Mouse (Mus musculus): ENCODE results near the gene Gpx6.
A peak's percentile ranks its signal among the peaks of the same experiment; 100 is the strongest.

Gpx6 gene

DNA sequence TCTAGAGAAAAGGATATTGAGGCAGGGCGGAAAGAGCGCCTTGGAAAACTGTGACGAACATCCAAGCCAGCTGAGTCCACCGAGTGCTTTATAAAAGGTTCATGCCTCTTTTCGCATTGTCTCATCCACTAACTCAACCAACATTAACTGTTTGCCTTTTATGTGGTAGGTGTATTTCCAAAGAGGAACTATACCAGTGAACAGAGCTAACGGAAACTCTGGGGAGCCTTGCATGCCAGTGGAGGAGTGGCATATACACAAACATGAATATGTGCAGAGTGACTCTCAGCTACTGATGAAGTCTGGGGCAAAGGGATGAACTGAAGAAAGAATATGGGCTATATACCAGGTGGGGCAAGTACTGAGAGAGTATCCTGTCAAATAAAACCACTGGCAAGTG lies 11.5 kb downstream of the Gpx6 start:
- DNase-seq (ENCODE audit: low read depth, low spot score) = no peak

DNA sequence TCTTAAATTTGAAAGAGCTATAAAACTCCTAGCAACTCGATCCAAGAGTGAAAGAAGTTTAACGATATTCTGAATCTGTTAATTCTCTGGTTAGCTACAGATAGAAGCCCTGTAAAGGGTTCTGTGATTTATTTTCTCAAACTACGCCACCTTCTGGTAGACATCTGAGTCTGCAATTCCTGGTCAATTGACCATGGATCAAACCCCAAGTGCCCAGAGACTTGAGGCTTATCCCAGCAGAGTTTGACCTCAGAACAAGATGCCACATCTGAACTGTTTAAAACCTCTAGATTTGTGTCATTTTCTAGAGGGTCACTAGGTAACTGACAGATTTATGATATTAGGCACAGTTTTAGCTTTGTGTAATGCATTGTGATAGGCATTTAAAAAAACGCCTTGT lies 14.3 kb downstream of the Gpx6 start:
- peak; percentile 89 for DNase-seq (ENCODE audit: low read depth, low spot score)

DNA sequence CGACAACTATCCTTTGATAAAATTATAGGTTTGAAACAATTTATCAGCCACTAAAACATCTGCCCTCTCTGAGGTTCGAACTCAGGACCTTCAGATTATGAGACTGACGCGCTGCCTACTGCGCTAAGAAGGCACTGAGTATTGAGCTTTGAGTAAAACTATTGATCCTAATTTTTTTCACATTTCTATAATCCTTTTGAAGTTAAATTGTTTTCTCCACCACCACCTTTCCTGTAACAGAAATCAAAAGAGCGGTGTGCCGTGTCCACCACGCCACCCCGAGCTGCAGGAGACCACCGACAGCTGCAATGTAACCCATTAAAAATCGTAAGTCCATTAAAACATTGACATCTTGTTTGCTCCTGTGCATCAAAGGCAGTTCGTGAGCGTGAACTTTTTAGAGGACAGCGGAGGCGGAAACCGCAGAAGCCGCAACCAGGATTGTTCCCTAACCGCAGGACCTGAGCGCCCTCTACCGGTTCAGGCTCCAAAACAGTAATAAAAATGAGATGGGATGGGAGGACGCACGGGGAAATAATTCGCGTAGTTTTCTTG lies 14.8 kb downstream of the Gpx6 start:
- DNase-seq (ENCODE audit: low read depth, low spot score) = peak; percentile 91

DNA sequence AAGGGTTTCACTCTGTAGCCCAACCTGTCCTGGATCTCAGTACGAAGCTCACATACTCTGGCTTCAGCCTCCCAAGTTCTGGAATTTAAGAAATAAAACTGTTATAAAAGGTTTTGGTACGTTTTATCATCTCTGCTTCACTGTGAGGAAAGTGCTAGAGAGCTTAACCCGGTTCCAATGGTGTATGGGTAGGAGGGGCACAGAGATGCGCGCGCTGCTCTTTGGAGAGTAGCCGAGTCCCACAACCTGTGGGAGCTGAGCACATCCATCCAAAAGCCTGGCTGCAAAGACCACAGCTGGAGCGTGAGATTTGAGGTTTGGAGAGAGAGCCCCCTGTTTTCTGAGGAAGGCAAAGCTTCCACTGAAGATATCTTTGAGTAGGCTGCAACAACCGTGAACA lies 15.5 kb downstream of the Gpx6 start:
- DNase-seq (ENCODE audit: low read depth, low spot score) = peak; percentile 83

DNA sequence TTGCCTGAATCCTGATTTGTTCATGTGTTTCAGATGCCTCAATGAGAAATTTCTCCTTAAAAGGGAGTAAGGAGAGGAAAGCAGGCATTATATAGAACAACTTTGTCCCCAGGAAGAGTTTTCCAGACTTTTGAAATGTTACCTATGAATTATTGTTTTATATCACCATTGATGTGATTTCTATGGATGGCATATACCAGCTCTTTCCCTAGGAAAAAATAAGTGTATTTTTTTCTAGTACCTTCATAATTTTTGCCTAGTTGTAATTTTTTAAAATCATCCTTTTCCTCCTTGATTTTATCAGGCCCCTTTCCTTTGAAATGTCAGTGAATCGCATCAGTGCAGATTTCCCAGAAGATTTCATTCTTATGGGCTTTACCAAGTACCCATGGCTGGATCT lies 34.7 kb downstream of the Gpx6 start, which contains the start of gene Olfr1367:
Olfr1367 (plus strand) TSS at position 301 of the 400 bp plus-strand sequence.
- no peak for DNase-seq (ENCODE audit: low read depth, low spot score)

DNA sequence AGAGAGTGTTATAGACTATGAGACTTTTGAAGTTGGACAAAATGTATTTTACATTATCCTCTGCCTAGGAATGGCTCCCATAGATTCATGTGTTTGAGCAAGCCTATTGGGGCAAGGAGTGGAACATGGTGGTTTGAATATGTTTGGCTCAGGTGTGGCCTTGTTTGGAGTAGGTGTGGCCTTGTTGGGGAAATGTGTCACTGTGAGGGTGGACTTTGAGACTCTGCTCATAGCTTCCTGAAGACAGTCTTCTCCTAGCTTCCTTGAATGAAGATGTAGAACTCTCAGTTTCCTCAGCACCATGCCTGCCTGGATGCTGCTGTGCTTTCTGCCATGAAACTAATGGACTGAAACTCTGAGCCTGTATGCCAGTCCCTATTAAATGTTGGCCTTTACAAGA lies 38.7 kb downstream of the Gpx6 start:
- no peak for DNase-seq (ENCODE audit: low read depth, low spot score)

DNA sequence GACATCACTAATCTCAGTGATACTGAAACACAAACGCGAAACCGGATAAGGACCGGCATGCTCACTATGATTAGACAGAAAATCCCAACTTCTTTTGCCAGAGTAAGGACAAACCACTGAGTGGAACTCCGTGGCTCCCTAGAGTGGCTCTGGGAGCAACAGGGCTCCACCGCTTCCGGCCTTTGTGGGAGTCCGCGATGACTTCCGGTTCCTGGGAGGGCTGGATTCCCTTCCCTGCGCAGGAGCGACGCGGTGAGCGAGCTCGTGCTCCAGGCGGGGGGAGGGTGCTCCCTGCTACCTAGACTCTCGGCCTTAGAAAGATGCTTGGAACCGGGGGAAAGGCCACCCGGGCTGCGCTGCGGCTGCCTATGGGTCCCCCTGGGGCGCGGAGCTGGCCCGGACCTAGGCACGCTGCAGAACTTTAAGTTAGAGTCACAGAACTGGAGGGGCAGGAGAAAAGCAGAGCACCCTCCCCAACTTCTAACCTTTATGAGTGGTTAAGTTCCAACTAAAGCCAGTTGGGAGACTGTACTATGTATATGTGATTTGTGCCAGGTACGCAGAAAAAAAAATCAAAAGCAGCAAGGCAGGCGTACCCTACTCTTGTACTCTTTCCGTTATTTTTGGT lies 50.8 kb downstream of the Gpx6 start, which contains the start of gene Zscan12:
Zscan12 (plus strand) TSS at position 200 of the 628 bp plus-strand sequence.
- peak; percentile 97 for DNase-seq (ENCODE audit: low read depth, low spot score)

DNA sequence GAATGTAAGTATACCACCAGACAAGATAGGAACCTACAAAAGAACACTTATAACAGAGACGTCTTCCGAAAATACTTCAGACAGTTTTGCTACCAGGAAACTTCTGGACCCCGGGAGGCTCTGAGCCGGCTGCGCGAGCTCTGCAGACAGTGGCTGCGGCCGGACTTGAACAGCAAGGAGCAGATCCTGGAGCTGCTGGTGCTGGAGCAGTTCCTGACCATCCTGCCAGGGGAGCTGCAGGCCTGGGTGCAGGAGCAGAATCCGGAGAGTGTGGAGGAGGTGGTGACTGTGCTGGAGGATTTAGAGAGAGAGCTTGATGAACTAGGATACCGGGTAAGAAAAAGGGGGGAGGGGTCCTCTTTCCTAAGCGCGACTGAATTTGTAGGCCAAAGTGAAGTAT lies 51.8 kb downstream of the Gpx6 start:
- DNase-seq (ENCODE audit: low read depth, low spot score) = peak; percentile 23

DNA sequence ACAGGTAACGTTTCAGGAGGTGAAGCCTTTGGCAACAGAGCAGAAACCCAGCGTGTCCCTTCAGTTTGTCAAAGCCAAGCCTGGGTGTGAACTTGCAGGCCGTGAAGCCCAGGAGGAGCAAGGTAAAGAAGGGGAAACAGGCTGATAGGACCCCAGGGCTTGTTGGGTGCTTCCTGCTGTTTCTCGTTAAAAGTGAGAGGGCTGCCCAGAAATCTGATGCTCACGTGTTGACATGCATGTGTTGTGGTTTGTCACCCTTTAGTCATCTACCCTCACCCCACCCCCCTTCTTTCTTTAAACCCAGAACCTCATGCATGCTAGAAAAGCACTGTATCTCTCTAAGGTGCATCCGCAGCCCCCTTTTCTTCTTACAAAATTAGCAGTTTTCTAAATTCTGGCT lies 54.7 kb downstream of the Gpx6 start:
- DNase-seq (ENCODE audit: low read depth, low spot score) = no peak

All from R1 (cell line).